Mouse (Mus musculus) left cerebral cortex, adult 2 months (tissue): ENCODE results near the gene 2010300C02Rik. TPM values are rescaled to one million over a fixed set of nuclear protein-coding genes. Genes with fewer than 3 reads are reported as not detected.

Experiments
- DNase-seq, 2 experiments: peaks; one replicate each; pipeline ENCODE4 v3.0.0; 2021 to 2022; ENCODE audit warnings: low spot score in 2 of 2, mixed read lengths in 1 of 2; ENCODE audit errors: extremely low spot score in 1 of 2
- H3K27ac ChIP-seq: fragments of 200-600 bp; 2 replicates; pipeline ENCODE4 v1.8.1; 2022
- H3K4me3 ChIP-seq: fragments of 200-600 bp; 2 replicates; pipeline ENCODE4 v1.8.1; 2022
- CTCF ChIP-seq: fragments of 200-600 bp; IDR thresholded peaks from 2 replicates; pipeline ENCODE4 v1.8.1; 2022; ENCODE audit warnings: antibody characterized with exemption, mild to moderate bottlenecking, moderate library complexity
- intact Hi-C: fragments of 180-260 bp; cut with DNase I; formaldehyde crosslinking; loops from one replicate; pipeline ENCODE4 v1.15.1; 2025
- long read RNA-seq, 2 experiments: library from polyadenylated mRNA; stranded (forward); transcript quantifications; one replicate each; pipeline ENCODE4 v2.0.0; 2021; ENCODE audit warnings: borderline mapping rate in 2 of 2
- total RNA-seq, 2 experiments: library from RNA; stranded (reverse); gene quantifications; 2 replicates each; pipeline ENCODE4 v1.2.3; 2021

The 2010300C02Rik gene
- 100 to 1,000 TPM; 282 to 283 TPM for total RNA-seq
- long read RNA-seq, experiment 1, full-length matches to known transcripts, result 179 of 664 reads
- long read RNA-seq, experiment 1, partial matches to known transcripts, result 68 of 664 reads
- long read RNA-seq, experiment 1, other reads (novel, unspliced or antisense), result 417 of 664 reads
- long read RNA-seq, experiment 2, full-length matches to known transcripts, result 141 of 464 reads
- long read RNA-seq, experiment 2, partial matches to known transcripts, result 52 of 464 reads
- long read RNA-seq, experiment 2, other reads (novel, unspliced or antisense), result 271 of 464 reads

GRCm38 (mm10) chr1:37719761-37720640 lies at the start of gene 2010300C02Rik:
2010300C02Rik (minus strand) TSS chr1:37720085.
- peak; percentile 46 for TF ChIP-seq CTCF
- DNase-seq, result peak; percentile 86
- intact Hi-C loops, result loop anchor here (1.0 to 2.0 kb wide), 3 partner anchors 23 to 145 kb away; no protein-coding TSS in a partner anchor
- Histone ChIP-seq H3K4me3 (peak within 1 kb of the TSS; percentile 84), H3K27ac (peak within 1 kb of the TSS; percentile 94)

- Histone ChIP-seq H3K27ac (no peak overlapping the region), H3K4me3 (no peak overlapping the region)
- DNase-seq, result no peak
- TF ChIP-seq CTCF, result peak; percentile 33
- intact Hi-C loops, result no loop called here
These were observed 39.5 kb upstream of the 2010300C02Rik start for GRCm38 (mm10) chr1:37759407-37759806.

DNA sequence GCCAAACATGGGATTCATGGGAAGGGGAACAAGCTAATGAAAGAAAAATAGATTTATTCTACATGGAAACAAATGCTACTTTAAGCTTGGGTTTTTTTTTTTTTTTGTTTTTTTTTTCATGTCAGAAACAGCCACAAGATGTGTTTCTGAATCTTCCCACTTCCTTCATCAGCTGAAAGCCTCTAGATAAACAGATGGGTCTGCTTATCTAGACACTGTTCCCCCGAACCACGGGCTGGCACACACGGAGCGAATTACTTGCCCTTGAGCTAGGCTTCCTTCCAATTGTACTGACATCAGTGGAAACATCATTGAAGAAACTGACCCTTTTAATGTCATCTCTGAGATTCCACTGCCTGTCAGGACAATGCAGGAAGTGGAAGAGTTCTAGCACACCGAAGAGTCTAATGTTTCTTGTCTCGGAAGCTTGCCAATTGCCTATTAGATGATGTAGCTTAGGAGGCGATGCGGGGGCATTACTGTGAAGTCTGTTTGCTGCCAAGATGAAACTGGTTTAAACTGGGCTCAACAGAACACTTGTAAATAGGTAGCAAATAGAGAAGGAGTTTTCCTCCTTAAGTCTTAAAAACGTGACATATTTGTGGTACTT lies 24.9 kb upstream of the 2010300C02Rik start:
- no peak for DNase-seq
- intact Hi-C loops, result loop anchor here (1.0 kb wide), 1 partner anchor 18 kb away; no protein-coding TSS in a partner anchor
- Histone ChIP-seq H3K4me3 (no peak overlapping the region), H3K27ac (no peak overlapping the region)
- TF ChIP-seq CTCF, result no peak

DNA sequence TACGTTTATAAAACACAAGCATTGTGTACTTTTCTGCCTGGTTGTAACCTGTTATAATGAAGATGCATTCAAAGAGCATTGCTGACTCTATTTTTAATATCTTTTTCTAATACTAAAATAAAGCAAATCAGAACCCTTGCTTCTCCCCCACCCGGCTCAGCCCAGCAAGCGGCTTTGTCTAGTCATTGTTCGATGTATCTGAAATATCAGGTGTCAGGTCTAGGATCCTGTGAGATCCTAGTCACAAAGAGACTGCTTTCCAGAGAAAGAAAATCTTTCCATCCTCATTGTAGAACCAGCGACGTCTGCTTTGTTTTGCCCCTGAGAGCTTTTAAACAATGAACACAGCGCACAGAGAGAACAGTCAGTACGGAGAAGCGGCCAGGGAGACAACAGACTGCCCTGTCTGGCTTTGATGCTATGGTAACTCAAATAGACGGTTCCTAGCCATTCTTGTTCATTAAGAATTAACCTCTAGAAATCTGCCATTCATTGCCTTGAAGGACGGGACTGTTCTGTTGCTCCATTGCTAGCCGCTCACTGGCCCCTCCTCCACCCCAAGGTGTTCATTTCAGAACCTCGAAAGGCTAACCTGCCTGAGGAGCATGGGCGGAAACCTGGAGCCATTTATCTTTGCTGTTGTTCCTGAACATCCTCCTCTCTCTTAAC lies 22.9 kb upstream of the 2010300C02Rik start:
- intact Hi-C loops, result no loop called here

DNA sequence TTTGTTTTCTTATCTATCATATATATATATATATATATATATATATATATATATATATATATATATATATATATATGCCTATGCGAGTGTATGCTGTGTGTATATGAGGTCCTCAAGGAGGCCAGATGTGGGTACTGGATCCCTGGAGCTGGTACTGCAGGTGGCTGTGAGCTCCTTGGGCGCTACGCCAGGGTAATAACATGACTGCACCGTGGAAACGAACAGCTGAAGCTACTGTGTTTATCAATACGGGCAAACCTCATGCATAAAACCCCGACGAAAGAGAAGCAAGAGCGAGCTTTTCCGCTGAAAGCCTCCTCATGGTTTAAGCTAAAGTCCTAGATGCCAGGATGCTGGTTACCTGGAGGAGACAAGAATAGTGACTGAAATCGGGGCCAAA lies 22.2 kb upstream of the 2010300C02Rik start:
- TF ChIP-seq CTCF, result no peak
- DNase-seq, result no peak
- Histone ChIP-seq H3K27ac (no peak overlapping the region), H3K4me3 (no peak overlapping the region)
- intact Hi-C loops, result no loop called here

More for the DNA sequence above, 22.9 kb upstream of the 2010300C02Rik start:
- no peak for DNase-seq
- TF ChIP-seq CTCF, result no peak
- no peak overlapping the region for H3K4me3 ChIP-seq
- H3K27ac ChIP-seq, result no peak overlapping the region

GRCm38 (mm10) chr1:37740161-37740802 lies 20.4 kb upstream of the 2010300C02Rik start:
- DNase-seq, result no peak
- no peak overlapping the region for H3K27ac ChIP-seq
- intact Hi-C loops, result no loop called here
- TF ChIP-seq CTCF, result no peak
- H3K4me3 ChIP-seq, result no peak overlapping the region

GRCm38 (mm10) chr1:37738895-37739294 lies 19.0 kb upstream of the 2010300C02Rik start:
- no peak for DNase-seq
- intact Hi-C loops, result no loop called here
- TF ChIP-seq CTCF, result no peak
- H3K4me3 ChIP-seq, result no peak overlapping the region
- no peak overlapping the region for H3K27ac ChIP-seq

DNA sequence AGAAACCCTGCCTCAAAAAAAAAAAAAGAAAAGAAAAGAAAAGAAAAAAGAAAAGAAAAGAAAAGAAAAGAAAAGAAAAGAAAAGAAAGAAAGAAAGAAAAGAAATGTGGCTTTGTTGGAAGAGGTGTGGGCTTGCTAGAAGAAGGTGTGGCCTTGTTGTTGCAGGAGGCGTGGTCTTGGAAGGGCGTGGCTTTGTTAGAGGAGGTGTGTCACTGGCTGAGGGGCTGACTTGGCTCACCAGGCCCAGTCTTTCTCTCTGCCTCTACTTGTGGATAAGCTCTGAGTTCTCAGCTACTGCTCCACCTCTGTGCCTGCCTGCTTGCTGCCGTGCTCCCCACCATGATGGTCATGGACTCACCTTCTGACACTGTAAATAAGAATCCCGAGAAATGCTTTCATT lies 17.2 kb upstream of the 2010300C02Rik start:
- no peak for TF ChIP-seq CTCF
- intact Hi-C loops, result no loop called here

GRCm38 (mm10) chr1:37735932-37736331 lies 16.0 kb upstream of the 2010300C02Rik start:
- Histone ChIP-seq H3K4me3 (no peak overlapping the region), H3K27ac (no peak overlapping the region)
- DNase-seq, result no peak
- intact Hi-C loops, result no loop called here
- TF ChIP-seq CTCF, result no peak

More for the DNA sequence above, 17.2 kb upstream of the 2010300C02Rik start:
- Histone ChIP-seq H3K27ac (no peak overlapping the region), H3K4me3 (no peak overlapping the region)
- DNase-seq, result no peak

DNA sequence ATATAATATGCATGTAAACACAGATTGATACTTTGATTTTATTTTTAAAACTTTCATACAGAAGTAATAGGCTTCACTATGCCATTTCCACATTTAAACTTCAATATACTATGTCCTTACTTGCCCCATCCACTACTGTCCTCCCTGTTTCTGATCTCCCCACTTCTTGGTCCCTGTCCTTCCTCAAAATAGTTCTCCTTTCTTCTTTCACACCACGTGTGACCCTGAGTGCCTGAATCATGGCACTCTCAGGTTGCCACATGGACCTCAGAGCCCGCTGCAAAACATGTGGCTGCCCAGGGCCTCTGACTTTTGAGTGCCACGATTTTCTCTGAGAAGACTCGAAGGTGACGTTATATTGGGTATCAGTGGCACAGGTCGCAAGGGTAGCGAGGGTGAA lies 15.0 kb upstream of the 2010300C02Rik start:
- DNase-seq, result no peak
- Histone ChIP-seq H3K27ac (no peak overlapping the region), H3K4me3 (no peak overlapping the region)
- no peak for TF ChIP-seq CTCF
- intact Hi-C loops, result no loop called here

- Histone ChIP-seq H3K4me3 (no peak overlapping the region), H3K27ac (no peak overlapping the region; the same call in 1 of the 2 replicates)
- TF ChIP-seq CTCF, result no peak
- peak in 1 of 2 experiments; percentile 8 for DNase-seq
- intact Hi-C loops, result no loop called here
These were observed 9.5 kb upstream of the 2010300C02Rik start for GRCm38 (mm10) chr1:37729353-37729752.
